Comparison of ENCODE assay signal across 1 mouse cellular context in the genomic region with DNA sequence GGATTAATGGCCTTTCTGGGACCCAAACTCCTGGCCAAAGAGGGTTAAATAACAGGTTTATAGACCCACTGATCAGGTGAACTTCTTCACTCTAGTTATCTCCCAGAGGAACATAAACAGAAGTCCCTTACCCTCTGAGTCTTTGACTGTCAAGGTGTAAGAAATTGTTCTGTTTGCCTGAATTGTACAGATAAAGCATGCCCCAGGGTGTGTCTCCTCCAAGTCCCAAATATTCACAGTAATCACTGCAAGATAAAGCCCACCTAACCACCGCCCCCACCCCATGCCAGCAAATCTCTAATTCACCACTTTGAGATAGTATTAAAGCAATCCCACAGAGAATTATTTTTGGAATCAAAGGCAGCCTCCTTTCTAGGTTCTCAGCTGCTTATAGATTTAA.
TF ChIP-seq lines count a peak whose summit lies in the region.

No protein-coding gene starts in this region.

TF ChIP-seq in MEL, 35 proteins besides CTCF, POLR2A, EP300 and RAD21:
- peak; percentile 30; the same call in 1 of the 2 replicates for TF ChIP-seq MAFK (IDR thresholded peaks at IDR 0.05; ENCODE audit: borderline replicate concordance, low read depth, low read length)
- TF ChIP-seq SIN3A (IDR thresholded peaks at IDR 0.05; ENCODE audit: low read length) = peak; percentile 56; the same call in 1 of the 2 replicates
- peak; percentile 99 for TF ChIP-seq RCOR1 (IDR thresholded peaks at IDR 0.05; ENCODE audit: low read depth, low read length)
- no peak for TF ChIP-seq GABPA (IDR thresholded peaks at IDR 0.05; ENCODE audit: low read depth, low read length)
- TF ChIP-seq ZC3H11A (IDR thresholded peaks at IDR 0.05; ENCODE audit: low read depth, low read length) = no peak
- TF ChIP-seq TCF12 (IDR thresholded peaks at IDR 0.05; ENCODE audit: low read depth, low read length) = peak; percentile 73; the same call in 1 of the 2 replicates
- TF ChIP-seq HCFC1 (IDR thresholded peaks at IDR 0.05; ENCODE audit: low read depth, low read length) = no peak
- peak; percentile 73; the same call in 1 of the 2 replicates for TF ChIP-seq MEF2A (IDR thresholded peaks at IDR 0.05; ENCODE audit: extremely low read depth, insufficient replicate concordance, low read depth, low read length, poor library complexity, severe bottlenecking)
- TF ChIP-seq USF1 (IDR thresholded peaks at IDR 0.05; ENCODE audit: low read depth, low read length) = no peak
- peak; percentile 49; the same call in 1 of the 2 replicates for TF ChIP-seq ETS1 (IDR thresholded peaks at IDR 0.05; ENCODE audit: low read depth, low read length)
- TF ChIP-seq BHLHE40 (IDR thresholded peaks at IDR 0.05; ENCODE audit: borderline replicate concordance, low read depth, low read length) = no peak
- TF ChIP-seq MAX (IDR thresholded peaks at IDR 0.05; ENCODE audit: low read length) = no peak
- no peak for TF ChIP-seq TBP (IDR thresholded peaks at IDR 0.05; ENCODE audit: low read depth, low read length)
- TF ChIP-seq USF2 (IDR thresholded peaks at IDR 0.05; ENCODE audit: borderline replicate concordance in 1 of 2, insufficient read depth in 1 of 2, low read depth in 1 of 2, low read length in 2 of 2) = no peak
- peak; percentile 56 for TF ChIP-seq TAL1 (IDR thresholded peaks at IDR 0.05; ENCODE audit: low read length)
- TF ChIP-seq MXI1 (IDR thresholded peaks at IDR 0.05; ENCODE audit: low read depth, low read length) = 0 out of 2 replicates have a peak, but pooled peaks have one; percentile 32
- peak; percentile 44; the same call in 1 of the 2 replicates for TF ChIP-seq MAZ (IDR thresholded peaks at IDR 0.05; ENCODE audit: low read depth, low read length)
- no peak for TF ChIP-seq CHD2 (IDR thresholded peaks at IDR 0.05; ENCODE audit: low read length)
- no peak for TF ChIP-seq E2F4 (IDR thresholded peaks at IDR 0.05; ENCODE audit: borderline replicate concordance, low read depth, low read length)
- no peak for TF ChIP-seq ELF1 (IDR thresholded peaks at IDR 0.05; ENCODE audit: low read depth, low read length)
- TF ChIP-seq GATA1 (IDR thresholded peaks at IDR 0.05; ENCODE audit: low read depth, low read length) = peak; percentile 68
- peak; percentile 57; the same call in 1 of the 2 replicates for TF ChIP-seq MYB (IDR thresholded peaks at IDR 0.05; ENCODE audit: low read depth, low read length)
- TF ChIP-seq SMC3 (IDR thresholded peaks at IDR 0.05; ENCODE audit: low read depth, low read length) = no peak
- no peak for TF ChIP-seq CHD1 (IDR thresholded peaks at IDR 0.05; ENCODE audit: low read depth, low read length)
- no peak for TF ChIP-seq MYC (IDR thresholded peaks at IDR 0.05; ENCODE audit: low read depth, low read length)
- no peak for TF ChIP-seq UBTF (IDR thresholded peaks at IDR 0.05; ENCODE audit: borderline replicate concordance, insufficient read depth, low read depth, low read length)
